Mouse (Mus musculus): ENCODE measurements around the gene Hmg20a.

DNA sequence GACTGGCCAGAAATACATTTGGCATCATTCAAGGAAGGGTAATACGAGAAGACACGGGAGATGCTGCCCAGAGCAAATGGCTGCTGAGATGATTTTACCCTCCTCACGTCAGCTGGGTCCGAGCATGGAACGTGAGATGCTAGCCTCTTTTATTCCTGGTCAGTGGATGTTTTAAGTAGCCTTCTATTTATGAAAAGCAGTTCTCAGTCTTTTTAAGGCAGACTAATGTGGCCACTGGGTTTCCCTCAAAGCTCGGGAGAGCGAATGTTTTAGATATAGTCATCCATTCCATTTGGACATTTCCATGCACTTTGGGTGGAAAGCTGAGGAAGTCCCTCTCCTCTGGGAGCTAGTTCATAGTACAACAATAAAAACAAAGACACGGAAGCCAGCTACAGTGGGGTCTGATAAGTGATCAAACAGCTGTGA lies 84.1 kb downstream of the Hmg20a start:
- TF ChIP-seq CTCF (IDR thresholded peaks at IDR 0.05; ENCODE audit: low read depth, low read length) = no peak
- TF ChIP-seq POLR2A (IDR thresholded peaks at IDR 0.05; ENCODE audit: borderline replicate concordance, low read depth, low read length) = no peak

Data from bone marrow macrophage, adult 2 months (primary cell).